Mouse (Mus musculus) macrophage (primary cell): ENCODE data around the gene Slco2a1. TPM values are rescaled to one million over a fixed set of nuclear protein-coding genes. Genes with fewer than 3 reads are reported as not detected.

ENCODE experiments used
- H3K27ac ChIP-seq: fragments of 350-480 bp; formaldehyde crosslinking; 2 replicates; pipeline ENCODE4 v1.9.0; 2021
- H3K36me3 ChIP-seq: fragments of 350-480 bp; formaldehyde crosslinking; 2 replicates; pipeline ENCODE4 v1.9.0; 2021; ENCODE audit errors: inconsistent target
- H3K4me3 ChIP-seq: fragments of 350-480 bp; formaldehyde crosslinking; 2 replicates; pipeline ENCODE4 v1.9.0; 2021; ENCODE audit errors: inconsistent target
- H3K79me2 ChIP-seq: fragments of 350-480 bp; formaldehyde crosslinking; 2 replicates; pipeline ENCODE4 v1.9.0; 2021; ENCODE audit errors: inconsistent target
- WGBS: methylation state at CpG from one replicate; pipeline ENCODE4 v1.1.7; 2026; ENCODE audit warnings: inconsistent platforms; ENCODE audit not compliant: missing documents; 5-methylcytosine and 5-hydroxymethylcytosine counted together
- polyA plus RNA-seq: library from polyadenylated mRNA; stranded (reverse); fragments of 250-400 nt; gene quantifications from 3 replicates; pipeline ENCODE4 v1.2.4, GENCODE M21; 2018; ENCODE audit warnings: inconsistent platforms

Gene Slco2a1
- polyA plus RNA-seq, 1 experiment from 2014 or later = not detected

- Histone ChIP-seq H3K4me3 (no peak overlapping the region), H3K27ac (no peak overlapping the region), H3K36me3 (no peaks in the 10 kb centered on the region), H3K79me2 (no peaks in the 10 kb centered on the region)
- WGBS = 98% methylated on average over 7 of the region's 7 CpGs
Observed at GRCm38 (mm10) chr9:103000384-103000783, 11.9 kb downstream of the Slco2a1 start.

- 99% methylated on average over 6 of the region's 6 CpGs for WGBS
- H3K4me3 ChIP-seq = no peak overlapping the region
Observed at GRCm38 (mm10) chr9:103004343-103004742, 15.8 kb downstream of the Slco2a1 start.

GRCm38 (mm10) chr9:103007699-103008078 lies 19.2 kb downstream of the Slco2a1 start:
- 13% methylated on average over 15 of the region's 15 CpGs for WGBS
- H3K4me3 ChIP-seq = no peak overlapping the region
- no peaks in the 10 kb centered on the region for H3K36me3 ChIP-seq
- no peaks in the 10 kb centered on the region for H3K79me2 ChIP-seq
- H3K27ac ChIP-seq = no peak overlapping the region

More at GRCm38 (mm10) chr9:103004343-103004742, 15.8 kb downstream of the Slco2a1 start:
- no peaks in the 10 kb centered on the region for H3K79me2 ChIP-seq
- no peak overlapping the region for H3K27ac ChIP-seq
- H3K36me3 ChIP-seq = no peaks in the 10 kb centered on the region

- WGBS = 4% methylated on average over 48 of the region's 50 CpGs
- Histone ChIP-seq H3K27ac (no peak overlapping the region), H3K36me3 (no peaks in the 10 kb centered on the region), H3K4me3 (no peak overlapping the region), H3K79me2 (no peaks in the 10 kb centered on the region)
Observed at GRCm38 (mm10) chr9:103008079-103008855, 19.8 kb downstream of the Slco2a1 start.

- WGBS = 72% methylated on average over 3 of the region's 3 CpGs
- H3K79me2 ChIP-seq = no peaks in the 10 kb centered on the region
- no peak overlapping the region for H3K27ac ChIP-seq
- no peak overlapping the region for H3K4me3 ChIP-seq
- no peaks in the 10 kb centered on the region for H3K36me3 ChIP-seq
Observed at GRCm38 (mm10) chr9:103010161-103010560, 21.6 kb downstream of the Slco2a1 start.

- WGBS = 20% methylated on average over 5 of the region's 5 CpGs
Observed at GRCm38 (mm10) chr9:103013366-103013765, 24.9 kb downstream of the Slco2a1 start.

GRCm38 (mm10) chr9:103014686-103015085 lies 26.2 kb downstream of the Slco2a1 start:
- Histone ChIP-seq H3K36me3 (no peaks in the 10 kb centered on the region), H3K4me3 (no peak overlapping the region), H3K27ac (no peak overlapping the region), H3K79me2 (no peaks in the 10 kb centered on the region)
- 90% methylated on average over 12 of the region's 12 CpGs for WGBS

More at GRCm38 (mm10) chr9:103013366-103013765, 24.9 kb downstream of the Slco2a1 start:
- Histone ChIP-seq H3K79me2 (no peaks in the 10 kb centered on the region), H3K27ac (no peak overlapping the region), H3K4me3 (no peak overlapping the region), H3K36me3 (no peaks in the 10 kb centered on the region)

- Histone ChIP-seq H3K36me3 (no peaks in the 10 kb centered on the region), H3K79me2 (no peaks in the 10 kb centered on the region), H3K4me3 (no peak overlapping the region), H3K27ac (no peak overlapping the region)
- 90% methylated on average over 4 of the region's 4 CpGs for WGBS
Observed at GRCm38 (mm10) chr9:103024116-103024515, 35.6 kb downstream of the Slco2a1 start.

GRCm38 (mm10) chr9:103027150-103027889 lies 38.8 kb downstream of the Slco2a1 start:
- no peak overlapping the region for H3K27ac ChIP-seq
- no peak overlapping the region for H3K4me3 ChIP-seq
- 61% methylated on average over 11 of the region's 11 CpGs for WGBS
- H3K79me2 ChIP-seq = no peaks in the 10 kb centered on the region
- no peaks in the 10 kb centered on the region for H3K36me3 ChIP-seq

GRCm38 (mm10) chr9:103029012-103029411 lies 40.5 kb downstream of the Slco2a1 start:
- 80% methylated on average over 6 of the region's 8 CpGs for WGBS
- no peaks in the 10 kb centered on the region for H3K79me2 ChIP-seq

GRCm38 (mm10) chr9:103030041-103030440 lies 41.5 kb downstream of the Slco2a1 start:
- Histone ChIP-seq H3K4me3 (no peak overlapping the region), H3K27ac (no peak overlapping the region), H3K36me3 (no peaks in the 10 kb centered on the region), H3K79me2 (no peaks in the 10 kb centered on the region)
- 80% methylated on average over 2 of the region's 2 CpGs for WGBS

More at GRCm38 (mm10) chr9:103029012-103029411, 40.5 kb downstream of the Slco2a1 start:
- no peaks in the 10 kb centered on the region for H3K36me3 ChIP-seq
- no peak overlapping the region for H3K27ac ChIP-seq
- H3K4me3 ChIP-seq = no peak overlapping the region

GRCm38 (mm10) chr9:103031211-103031610 lies 42.7 kb downstream of the Slco2a1 start:
- Histone ChIP-seq H3K36me3 (no peaks in the 10 kb centered on the region), H3K27ac (no peak overlapping the region), H3K4me3 (no peak overlapping the region), H3K79me2 (no peaks in the 10 kb centered on the region)
- 98% methylated on average over 5 of the region's 5 CpGs for WGBS

GRCm38 (mm10) chr9:103032193-103032592 lies 43.7 kb downstream of the Slco2a1 start:
- WGBS = 53% methylated on average over 8 of the region's 8 CpGs
- H3K79me2 ChIP-seq = no peaks in the 10 kb centered on the region
- H3K4me3 ChIP-seq = no peak overlapping the region
- H3K27ac ChIP-seq = no peak overlapping the region
- no peaks in the 10 kb centered on the region for H3K36me3 ChIP-seq

GRCm38 (mm10) chr9:103033381-103033780 lies 44.9 kb downstream of the Slco2a1 start:
- H3K79me2 ChIP-seq = no peaks in the 10 kb centered on the region
- H3K4me3 ChIP-seq = no peak overlapping the region
- H3K27ac ChIP-seq = no peak overlapping the region
- 7% methylated on average over 3 of the region's 3 CpGs for WGBS
- no peaks in the 10 kb centered on the region for H3K36me3 ChIP-seq

- no peak overlapping the region for H3K4me3 ChIP-seq
- WGBS = 69% methylated on average over 8 of the region's 8 CpGs
- no peak overlapping the region for H3K27ac ChIP-seq
- no peaks in the 10 kb centered on the region for H3K79me2 ChIP-seq
- H3K36me3 ChIP-seq = no peaks in the 10 kb centered on the region
Observed at GRCm38 (mm10) chr9:103036971-103037391, 48.5 kb downstream of the Slco2a1 start.
